Mouse (Mus musculus): ENCODE data around the gene Hoxd8. TPM values are rescaled to one million over a fixed set of nuclear protein-coding genes. Genes with fewer than 3 reads are reported as not detected.

Gene Hoxd8
- polyA plus RNA-seq, 2 experiments, result 0.04 to 0.06 TPM

DNA sequence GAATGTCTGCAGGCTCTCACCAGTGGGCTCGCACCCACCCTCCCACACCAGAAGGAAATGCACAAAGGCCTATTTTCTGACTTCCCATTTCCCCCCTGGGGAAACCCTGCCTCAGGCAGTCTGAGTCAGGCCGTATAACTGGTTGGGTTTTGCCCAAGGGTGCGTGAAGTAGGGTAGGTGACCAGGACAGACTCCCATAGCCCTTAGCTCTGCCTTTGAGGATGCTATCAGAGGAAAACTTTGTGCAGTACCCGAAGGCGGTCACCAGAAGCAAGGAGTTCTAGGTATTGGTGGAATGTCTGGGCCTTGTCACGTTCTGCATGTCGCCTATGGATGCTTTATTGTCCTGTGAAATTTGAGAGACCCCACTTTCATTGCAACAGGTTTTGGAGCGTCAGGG is 18.5 kb downstream of the Hoxd8 start:
- 16% methylated on average over 8 of the region's 8 CpGs for WGBS (ENCODE audit: insufficient replicate concordance)
- H3K27me3 ChIP-seq (ENCODE audit: control insufficient read depth, insufficient read depth, low read length), result peaks cover 75% of the 10 kb centered on the region
- H3K9ac ChIP-seq (replicated peaks), result no peak overlapping the region
- H3K4me3 ChIP-seq (ENCODE audit: insufficient read depth in 1 of 2, low read depth in 2 of 2, low read length in 2 of 2), result no peak overlapping the region
- ATAC-seq (ENCODE audit: insufficient read depth) (no peak), DNase-seq (ENCODE audit: low read depth in 3 of 3, low spot score in 3 of 3) (no peak)
- H3K9me3 ChIP-seq (ENCODE audit: control insufficient read depth, low read length), result no peaks in the 10 kb centered on the region
- H3K27ac ChIP-seq, result no peak overlapping the region
- H3K36me3 ChIP-seq (replicated peaks; ENCODE audit: control insufficient read depth, insufficient read depth, low read depth), result no peaks in the 10 kb centered on the region
- no peak overlapping the region for H3K4me2 ChIP-seq (ENCODE audit: low read depth)
- TF ChIP-seq CTCF (IDR thresholded peaks at IDR 0.05; ENCODE audit: low read depth), result no peak
- no peak for TF ChIP-seq EP300 (IDR thresholded peaks at IDR 0.05; ENCODE audit: low read depth)
- H3K4me1 ChIP-seq (replicated peaks; ENCODE audit: control insufficient read depth in 2 of 2, insufficient read depth in 2 of 2, low read length in 1 of 2), result no peaks in the 10 kb centered on the region

DNA sequence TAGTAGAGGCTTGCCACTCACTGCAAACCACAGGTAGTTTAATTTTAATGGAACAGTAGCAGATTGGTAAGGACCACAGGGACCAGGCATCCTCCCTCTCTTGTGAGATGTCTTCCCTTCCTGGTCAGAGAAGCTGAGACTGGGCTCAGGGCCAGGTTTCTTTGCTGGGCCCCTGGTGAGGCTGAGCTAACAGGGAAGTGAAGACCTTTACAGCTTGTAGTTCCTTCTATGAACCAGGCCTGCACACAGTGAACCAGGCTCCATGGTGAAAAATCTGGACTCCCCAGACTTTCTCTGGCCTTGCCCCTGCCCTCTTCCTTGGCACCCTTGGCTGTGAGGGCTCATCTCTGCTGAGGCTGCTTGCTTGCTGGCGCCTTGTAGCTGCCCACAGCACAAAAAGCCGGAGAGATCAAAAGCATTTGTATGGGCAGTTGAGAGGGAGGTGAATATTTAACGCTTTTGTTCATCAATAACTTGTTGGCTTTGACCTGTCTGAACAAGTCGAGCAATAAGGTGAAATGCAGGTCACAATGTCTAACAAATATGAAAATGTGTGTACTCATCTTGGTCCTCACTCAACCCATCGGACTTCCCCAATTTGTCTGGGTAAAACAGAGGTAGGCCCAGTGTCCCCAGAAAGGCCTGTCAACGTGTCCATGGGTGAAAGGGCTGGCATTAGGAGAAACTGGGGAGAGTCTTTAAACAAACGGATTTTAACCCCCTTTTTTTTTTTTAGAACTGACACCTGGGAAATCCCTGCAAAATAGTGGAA is 20.0 kb downstream of the Hoxd8 start:
- no peaks in the 10 kb centered on the region for H3K9me3 ChIP-seq (ENCODE audit: control insufficient read depth, low read length)
- H3K27ac ChIP-seq, result no peak overlapping the region
- TF ChIP-seq CTCF (IDR thresholded peaks at IDR 0.05; ENCODE audit: low read depth) (no peak), EP300 (IDR thresholded peaks at IDR 0.05; ENCODE audit: low read depth) (no peak)
- H3K36me3 ChIP-seq (replicated peaks; ENCODE audit: control insufficient read depth, insufficient read depth, low read depth), result no peaks in the 10 kb centered on the region
- H3K4me3 ChIP-seq (ENCODE audit: insufficient read depth in 1 of 2, low read depth in 2 of 2, low read length in 2 of 2), result no peak overlapping the region
- peaks cover 89% of the 10 kb centered on the region for H3K27me3 ChIP-seq (ENCODE audit: control insufficient read depth, insufficient read depth, low read length)
- WGBS (ENCODE audit: insufficient replicate concordance), result 30% methylated on average over 7 of the region's 7 CpGs
- ATAC-seq (ENCODE audit: insufficient read depth) (no peak), DNase-seq (ENCODE audit: low read depth in 3 of 3, low spot score in 3 of 3) (no peak)
- no peak overlapping the region for H3K9ac ChIP-seq (replicated peaks)
- H3K4me2 ChIP-seq (ENCODE audit: low read depth), result no peak overlapping the region
- H3K4me1 ChIP-seq (replicated peaks; ENCODE audit: control insufficient read depth in 2 of 2, insufficient read depth in 2 of 2, low read length in 1 of 2), result no peaks in the 10 kb centered on the region

DNA sequence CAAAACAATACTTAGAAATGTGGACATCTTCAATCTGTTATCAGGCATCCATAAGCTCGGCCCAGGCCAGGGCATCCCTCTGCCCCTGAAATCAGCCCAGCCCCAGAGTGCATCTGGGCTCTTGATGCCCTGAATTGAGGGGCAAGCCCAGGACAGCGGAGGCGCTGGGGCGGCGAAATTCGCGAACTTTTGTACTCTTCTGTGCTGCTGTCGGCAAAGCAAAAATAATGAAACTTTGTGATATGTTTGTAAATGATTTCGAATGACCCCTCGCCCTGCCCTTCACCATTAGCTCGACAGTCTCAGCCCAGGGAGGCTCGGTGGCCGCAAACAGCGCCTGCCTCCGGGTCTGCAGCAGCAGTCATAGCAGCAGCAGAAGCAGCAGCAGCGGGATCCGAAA is 20.8 kb downstream of the Hoxd8 start:
- ATAC-seq (ENCODE audit: insufficient read depth) (no peak), DNase-seq (ENCODE audit: low read depth in 3 of 3, low spot score in 3 of 3) (no peak)
- H3K27me3 ChIP-seq (ENCODE audit: control insufficient read depth, insufficient read depth, low read length), result peaks cover 90% of the 10 kb centered on the region
- no peaks in the 10 kb centered on the region for H3K4me1 ChIP-seq (replicated peaks; ENCODE audit: control insufficient read depth in 2 of 2, insufficient read depth in 2 of 2, low read length in 1 of 2)
- no peak overlapping the region for H3K4me2 ChIP-seq (ENCODE audit: low read depth)
- H3K4me3 ChIP-seq (ENCODE audit: insufficient read depth in 1 of 2, low read depth in 2 of 2, low read length in 2 of 2), result no peak overlapping the region
- no peaks in the 10 kb centered on the region for H3K36me3 ChIP-seq (replicated peaks; ENCODE audit: control insufficient read depth, insufficient read depth, low read depth)
- WGBS (ENCODE audit: insufficient replicate concordance), result 32% methylated on average over 17 of the region's 17 CpGs
- H3K9ac ChIP-seq (replicated peaks), result no peak overlapping the region
- H3K9me3 ChIP-seq (ENCODE audit: control insufficient read depth, low read length), result no peaks in the 10 kb centered on the region
- no peak overlapping the region for H3K27ac ChIP-seq
- TF ChIP-seq EP300 (IDR thresholded peaks at IDR 0.05; ENCODE audit: low read depth) (no peak), CTCF (IDR thresholded peaks at IDR 0.05; ENCODE audit: low read depth) (no peak)

DNA sequence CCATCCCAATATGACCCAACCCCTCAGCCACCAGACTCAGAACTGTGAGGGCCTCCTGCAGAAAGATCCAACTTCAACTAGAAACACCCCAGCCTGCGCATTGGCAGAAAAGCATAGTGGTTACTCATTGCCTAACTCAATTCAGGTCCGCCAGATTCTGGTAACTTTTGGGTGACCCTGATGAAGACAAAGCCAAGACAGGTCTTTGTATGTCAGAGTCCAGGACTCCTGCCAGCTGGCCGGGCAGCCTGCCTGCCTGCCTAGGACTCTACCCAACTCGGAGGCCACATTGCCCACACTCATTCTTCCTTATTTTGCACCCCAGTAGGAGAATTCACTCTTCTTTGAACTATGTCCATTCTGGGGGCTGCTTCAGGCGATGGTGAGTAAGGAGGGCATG is 22.1 kb downstream of the Hoxd8 start, which contains the start of gene Gm28230:
Gene Gm28230, plus strand, starts transcription at position 178 of the 400 bp plus-strand sequence.
- Histone ChIP-seq H3K36me3 (replicated peaks; ENCODE audit: control insufficient read depth, insufficient read depth, low read depth) (no peaks in the 10 kb centered on the region), H3K9me3 (ENCODE audit: control insufficient read depth, low read length) (no peaks in the 10 kb centered on the region), H3K4me3 (ENCODE audit: insufficient read depth in 1 of 2, low read depth in 2 of 2, low read length in 2 of 2) (no peak within 1 kb of the TSS), H3K9ac (replicated peaks) (no peak within 1 kb of the TSS), H3K27ac (no peak within 1 kb of the TSS), H3K4me1 (replicated peaks; ENCODE audit: control insufficient read depth in 2 of 2, insufficient read depth in 2 of 2, low read length in 1 of 2) (no peaks in the 10 kb centered on the region), H3K4me2 (ENCODE audit: low read depth) (peak within 1 kb of the TSS; percentile 18; the same call in 1 of the 2 replicates), H3K27me3 (ENCODE audit: control insufficient read depth, insufficient read depth, low read length) (peaks cover 92% of the 10 kb centered on the region)
- DNase-seq (ENCODE audit: low read depth in 3 of 3, low spot score in 3 of 3) (no peak), ATAC-seq (ENCODE audit: insufficient read depth) (no peak)
- WGBS (ENCODE audit: insufficient replicate concordance), result 32% methylated on average over 5 of the region's 5 CpGs
- no peak for TF ChIP-seq EP300 (IDR thresholded peaks at IDR 0.05; ENCODE audit: low read depth)
- no peak for TF ChIP-seq CTCF (IDR thresholded peaks at IDR 0.05; ENCODE audit: low read depth)

DNA sequence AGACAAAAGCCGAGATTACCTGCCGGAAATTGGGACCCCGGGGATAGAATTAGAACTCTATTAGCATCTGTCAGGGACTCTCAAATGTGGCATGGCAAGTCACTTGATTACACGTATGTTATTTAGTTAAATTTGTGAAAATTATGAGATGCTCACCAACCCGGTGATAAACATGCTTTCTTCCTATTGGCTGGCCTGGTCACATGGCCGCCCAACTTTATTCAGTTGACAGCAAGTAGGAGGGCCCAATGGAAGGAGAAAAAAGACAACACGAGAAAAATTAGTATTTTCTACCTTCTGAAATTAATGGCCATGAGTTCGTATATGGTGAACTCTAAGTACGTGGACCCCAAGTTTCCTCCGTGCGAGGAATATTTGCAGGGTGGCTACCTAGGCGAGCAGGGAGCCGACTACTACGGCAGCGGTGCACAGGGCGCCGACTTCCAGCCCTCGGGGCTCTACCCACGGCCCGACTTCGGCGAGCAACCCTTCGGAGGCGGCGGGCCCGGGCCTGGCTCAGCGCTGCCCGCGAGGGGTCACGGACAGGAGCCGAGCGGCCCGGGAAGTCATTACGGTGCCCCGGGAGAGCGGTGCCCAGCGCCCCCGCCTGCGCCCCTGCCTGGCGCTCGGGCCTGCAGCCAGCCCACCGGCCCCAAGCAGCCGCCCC is 22.7 kb downstream of the Hoxd8 start:
- Histone ChIP-seq H3K9me3 (ENCODE audit: control insufficient read depth, low read length) (no peaks in the 10 kb centered on the region), H3K4me3 (ENCODE audit: insufficient read depth in 1 of 2, low read depth in 2 of 2, low read length in 2 of 2) (no peak overlapping the region), H3K27ac (no peak overlapping the region), H3K27me3 (ENCODE audit: control insufficient read depth, insufficient read depth, low read length) (peaks cover 92% of the 10 kb centered on the region), H3K9ac (replicated peaks) (no peak overlapping the region), H3K4me2 (ENCODE audit: low read depth) (peak overlapping the region; percentile 18; the same call in 1 of the 2 replicates), H3K36me3 (replicated peaks; ENCODE audit: control insufficient read depth, insufficient read depth, low read depth) (no peaks in the 10 kb centered on the region), H3K4me1 (replicated peaks; ENCODE audit: control insufficient read depth in 2 of 2, insufficient read depth in 2 of 2, low read length in 1 of 2) (no peaks in the 10 kb centered on the region)
- 7% methylated on average over 43 of the region's 43 CpGs for WGBS (ENCODE audit: insufficient replicate concordance)
- no peak for ATAC-seq (ENCODE audit: insufficient read depth)
- TF ChIP-seq CTCF (IDR thresholded peaks at IDR 0.05; ENCODE audit: low read depth) (no peak), EP300 (IDR thresholded peaks at IDR 0.05; ENCODE audit: low read depth) (no peak)
- DNase-seq (ENCODE audit: low read depth in 3 of 3, low spot score in 3 of 3), result no peak

Data from liver, embryonic 14.5 days (tissue).